Mouse (Mus musculus): ENCODE results near the gene Acr. TPM values are rescaled to one million over a fixed set of nuclear protein-coding genes. Genes with fewer than 3 reads are reported as not detected.

Acr gene
- polyA plus RNA-seq, 1 experiment from 2014 or later = 0.14 TPM

Other genes starting within 250 kb of the Acr start
- gene Adm2, start 245.6 kb upstream of the Acr start, polyA plus RNA-seq (2015; fragmentation: Nextera tagmentation; extraction: Ambion mirVana) = 0.64 and 1.0 TPM in 2 replicates
- not detected in 2 replicates for gene Miox, start 233.9 kb upstream of the Acr start, polyA plus RNA-seq (2015; fragmentation: Nextera tagmentation; extraction: Ambion mirVana)
- 79.0 and 83.6 TPM in 2 replicates for gene Lmf2, start 212.7 kb upstream of the Acr start, polyA plus RNA-seq (2015; fragmentation: Nextera tagmentation; extraction: Ambion mirVana)
- 158 and 172 TPM in 2 replicates for gene Ncaph2, start 212.6 kb upstream of the Acr start, polyA plus RNA-seq (2015; fragmentation: Nextera tagmentation; extraction: Ambion mirVana)
- 3.4 and 7.7 TPM in 2 replicates for gene Sco2, start 194.5 kb upstream of the Acr start, polyA plus RNA-seq (2015; fragmentation: Nextera tagmentation; extraction: Ambion mirVana)
- gene Tymp, start 191.3 kb upstream of the Acr start, polyA plus RNA-seq (2015; fragmentation: Nextera tagmentation; extraction: Ambion mirVana) = 1.5 and 1.6 TPM in 2 replicates
- gene Odf3b, start 189.0 kb upstream of the Acr start, polyA plus RNA-seq (2015; fragmentation: Nextera tagmentation; extraction: Ambion mirVana) = 9.6 and 16.1 TPM in 2 replicates
- 0.04 TPM in 1 of 2 replicates, not detected in the other for gene Klhdc7b, start 183.4 kb upstream of the Acr start, polyA plus RNA-seq (2015; fragmentation: Nextera tagmentation; extraction: Ambion mirVana)
- not detected in 2 replicates for gene Syce3, start 157.8 kb upstream of the Acr start, polyA plus RNA-seq (2015; fragmentation: Nextera tagmentation; extraction: Ambion mirVana)
- gene Cpt1b, start 142.5 kb upstream of the Acr start, polyA plus RNA-seq (2015; fragmentation: Nextera tagmentation; extraction: Ambion mirVana) = 4.7 and 5.7 TPM in 2 replicates
- gene C730034F03Rik, start 138.7 kb upstream of the Acr start, polyA plus RNA-seq (2015; fragmentation: Nextera tagmentation; extraction: Ambion mirVana) = 2.6 and 2.9 TPM in 2 replicates
- gene Gm44502, start 138.6 kb upstream of the Acr start, polyA plus RNA-seq (2015; fragmentation: Nextera tagmentation; extraction: Ambion mirVana) = not detected in 2 replicates
- gene Chkb, start 138.4 kb upstream of the Acr start, polyA plus RNA-seq (2015; fragmentation: Nextera tagmentation; extraction: Ambion mirVana) = 58.4 and 60.4 TPM in 2 replicates
- 0.50 and 0.74 TPM in 2 replicates for gene Mapk8ip2, start 114.4 kb upstream of the Acr start, polyA plus RNA-seq (2015; fragmentation: Nextera tagmentation; extraction: Ambion mirVana)
- gene Arsa, start 90.9 kb upstream of the Acr start, polyA plus RNA-seq (2015; fragmentation: Nextera tagmentation; extraction: Ambion mirVana) = 22.1 and 27.0 TPM in 2 replicates
- 2.3 and 2.5 TPM in 2 replicates for gene Shank3, start 68.7 kb upstream of the Acr start, polyA plus RNA-seq (2015; fragmentation: Nextera tagmentation; extraction: Ambion mirVana)
- gene Rabl2, start 23.6 kb downstream of the Acr start, polyA plus RNA-seq (2015; fragmentation: Nextera tagmentation; extraction: Ambion mirVana) = 51.3 and 52.8 TPM in 2 replicates

Measured in lung, embryonic 16.5 days (tissue).